Mouse (Mus musculus): Measurements from ENCODE around the gene Snx9.

Gene Snx9

DNA sequence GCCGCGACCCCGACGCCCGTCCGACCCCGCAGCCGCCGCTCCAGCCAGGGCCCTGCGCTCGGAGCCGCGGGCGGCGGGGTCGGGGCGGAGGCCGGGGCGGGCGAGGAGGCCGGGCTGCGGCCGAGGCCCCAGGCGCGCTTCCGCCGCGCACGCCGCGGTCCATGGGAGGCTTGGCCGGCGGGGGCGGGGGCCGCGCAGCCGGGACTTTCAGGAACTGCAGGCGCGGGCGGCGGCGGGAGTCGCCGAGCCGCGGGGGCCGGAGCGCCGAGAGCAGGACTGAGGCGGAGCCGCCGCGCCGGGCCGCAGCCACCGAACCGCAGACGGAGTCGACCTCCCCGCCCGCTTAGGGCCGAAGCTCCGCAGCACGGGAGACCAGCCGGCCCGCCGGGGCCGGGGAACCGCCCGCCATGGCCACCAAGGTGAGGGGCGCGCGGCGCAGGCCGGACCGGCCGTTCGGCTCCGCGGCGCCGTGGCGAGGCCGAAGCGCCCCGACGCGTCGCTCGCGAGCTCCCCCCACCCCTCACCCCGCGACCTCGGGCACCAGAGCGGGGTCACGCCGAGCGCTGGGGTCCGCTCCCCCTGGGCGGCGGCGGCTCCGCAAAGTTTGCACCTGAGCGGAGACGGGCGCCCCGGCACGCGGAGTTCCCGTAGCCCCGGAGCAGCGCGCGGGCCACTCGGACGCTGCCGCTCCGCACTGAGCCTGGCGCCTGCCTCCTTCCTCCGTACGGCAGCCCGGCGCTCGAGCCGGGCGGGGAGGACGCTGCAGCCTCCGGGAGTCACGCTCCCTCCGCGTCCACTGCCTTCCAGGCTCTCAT, at the start of gene Snx9:
Gene Snx9 (plus strand): TSS at position 202 of the 815 bp plus-strand sequence.
- peak; percentile 40 for DNase-seq (ENCODE audit: low read depth, low spot score)

DNA sequence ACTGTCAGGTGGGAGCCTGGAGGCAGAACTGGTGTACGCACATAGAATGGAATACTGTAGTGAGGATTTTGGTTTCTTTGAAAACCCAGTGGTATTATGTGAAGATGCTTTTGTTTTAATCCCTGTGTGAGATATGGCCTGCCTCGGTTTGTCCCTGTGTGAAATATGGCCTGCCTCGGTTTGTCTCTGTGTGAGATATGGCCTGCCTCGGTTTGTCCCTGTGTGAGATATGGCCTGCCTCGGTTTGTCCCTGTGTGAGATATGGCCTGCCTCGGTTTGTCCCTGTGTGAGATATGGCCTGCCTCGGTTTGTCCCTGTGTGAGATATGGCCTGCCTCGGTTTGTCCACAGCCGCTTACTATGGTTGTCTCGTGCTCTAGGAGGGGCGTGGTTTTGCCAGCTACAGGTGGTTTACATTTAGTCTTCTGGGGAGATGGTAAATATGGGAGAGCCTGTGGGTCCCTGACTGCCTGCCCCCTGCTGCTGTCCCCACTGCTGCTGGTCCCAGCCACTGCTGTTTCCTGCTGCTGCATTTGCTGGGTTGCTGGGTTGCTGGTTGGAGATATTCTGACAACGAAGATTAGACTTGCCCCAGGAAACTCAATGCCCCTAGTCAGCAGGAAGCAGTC, 48.9 kb upstream of the Snx9 start:
- DNase-seq (ENCODE audit: low read depth, low spot score) = no peak

DNA sequence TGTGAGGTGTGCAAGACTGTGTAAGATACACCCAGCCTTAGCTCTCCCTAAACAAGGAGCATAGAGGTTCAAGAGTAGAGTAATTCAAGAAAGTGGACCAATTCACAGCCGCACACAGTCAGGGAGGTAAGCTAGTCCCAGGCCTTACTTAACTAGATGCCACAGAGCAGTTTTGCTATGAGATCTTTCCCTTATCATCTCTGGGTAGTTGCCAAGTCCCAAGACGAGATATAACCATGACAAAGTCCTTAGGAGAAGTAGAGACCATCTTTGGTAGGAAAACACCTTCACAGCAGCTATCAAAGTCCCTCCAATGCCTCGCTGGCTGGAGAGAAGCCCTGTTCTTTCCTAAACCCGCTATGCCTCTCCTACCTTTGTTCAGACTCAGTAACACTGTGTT, 47.5 kb upstream of the Snx9 start:
- DNase-seq (ENCODE audit: low read depth, low spot score) = no peak

DNA sequence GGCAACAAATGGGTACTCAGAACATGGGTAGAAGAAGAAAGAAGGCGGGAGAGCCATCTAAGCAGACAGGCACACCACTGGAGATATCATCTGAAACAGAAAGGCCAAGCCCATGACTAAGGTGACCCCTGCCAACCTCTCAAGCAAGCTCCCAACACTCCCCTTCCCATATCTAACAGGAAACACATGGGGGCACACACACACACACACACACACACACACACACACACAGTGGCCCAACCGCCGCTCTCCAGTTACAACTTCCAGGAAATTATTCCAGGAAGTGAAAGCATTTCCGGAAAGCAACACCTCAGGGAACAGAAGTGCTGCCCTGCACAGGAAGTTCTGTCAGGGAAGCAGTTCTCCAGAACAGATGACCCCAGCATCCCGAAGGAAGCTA, 46.9 kb upstream of the Snx9 start:
- DNase-seq (ENCODE audit: low read depth, low spot score) = no peak

DNA sequence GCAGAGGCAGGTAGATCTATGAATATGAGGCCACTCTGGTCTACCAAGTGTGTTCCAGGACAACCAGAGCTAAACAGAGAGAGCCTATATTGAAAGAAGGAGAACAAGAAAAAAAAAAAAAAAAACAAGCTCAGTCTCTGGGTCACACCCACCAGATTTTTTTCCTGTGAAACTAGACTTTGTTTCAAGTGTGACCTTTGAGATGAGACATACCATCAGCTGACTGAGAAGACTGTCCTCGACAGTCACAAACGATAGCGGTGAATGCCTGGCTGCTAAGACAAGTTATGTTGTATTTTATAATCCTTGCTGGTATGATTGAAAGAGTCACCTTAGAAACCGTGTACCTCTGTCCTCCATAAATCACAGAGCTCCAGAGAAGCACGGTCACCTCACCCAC, 45.8 kb upstream of the Snx9 start:
- DNase-seq (ENCODE audit: low read depth, low spot score) = no peak

DNA sequence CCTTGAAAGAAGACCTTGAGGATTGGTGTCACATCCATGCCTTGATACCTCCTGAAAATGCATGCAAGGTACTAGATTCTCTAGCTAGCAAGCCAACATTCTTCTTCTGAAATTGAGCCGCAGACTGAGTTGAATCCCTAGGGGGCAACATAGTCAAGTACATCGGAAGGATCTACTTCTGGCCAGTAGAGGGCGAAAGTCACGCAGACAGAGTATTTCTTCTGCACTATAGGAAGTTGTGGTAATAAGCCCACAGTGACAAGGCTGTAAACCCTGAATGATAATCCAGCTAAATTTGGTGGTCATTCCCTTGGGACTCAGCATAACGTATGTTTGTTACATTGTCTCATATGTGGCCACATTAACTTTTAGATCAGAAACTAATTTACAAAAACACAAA, 45.3 kb upstream of the Snx9 start:
- peak; percentile 86 for DNase-seq (ENCODE audit: low read depth, low spot score)

DNA sequence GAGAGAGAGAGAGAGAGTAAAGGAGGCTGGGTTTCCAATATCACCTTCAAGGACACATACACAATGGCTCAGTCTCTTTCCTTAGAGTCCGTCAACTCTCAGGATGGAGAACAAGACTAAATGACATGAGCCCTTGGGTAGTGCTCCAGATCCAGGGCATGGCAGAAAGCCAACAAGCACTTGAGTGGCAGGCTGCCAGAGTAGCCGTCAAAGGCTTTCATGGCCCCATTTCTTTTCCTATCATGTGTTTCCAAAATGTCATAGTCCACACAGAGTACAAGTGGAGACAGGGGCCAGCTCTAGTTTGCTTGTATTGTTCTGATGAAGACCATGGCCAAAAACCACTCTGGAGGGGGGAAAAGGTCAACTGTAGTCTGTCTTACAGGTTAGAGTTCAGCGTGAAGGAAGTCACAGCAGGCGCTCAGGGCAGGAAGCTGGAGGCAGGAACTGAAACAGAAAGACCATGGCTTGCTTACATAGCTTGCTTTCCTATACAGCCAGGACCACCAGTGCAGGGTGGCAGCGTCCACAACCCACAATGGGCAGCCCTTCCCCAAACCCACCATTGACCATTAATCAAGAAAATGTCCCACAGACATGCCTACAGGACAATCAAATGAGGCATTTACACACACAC, 43.9 kb upstream of the Snx9 start:
- DNase-seq (ENCODE audit: low read depth, low spot score) = no peak

DNA sequence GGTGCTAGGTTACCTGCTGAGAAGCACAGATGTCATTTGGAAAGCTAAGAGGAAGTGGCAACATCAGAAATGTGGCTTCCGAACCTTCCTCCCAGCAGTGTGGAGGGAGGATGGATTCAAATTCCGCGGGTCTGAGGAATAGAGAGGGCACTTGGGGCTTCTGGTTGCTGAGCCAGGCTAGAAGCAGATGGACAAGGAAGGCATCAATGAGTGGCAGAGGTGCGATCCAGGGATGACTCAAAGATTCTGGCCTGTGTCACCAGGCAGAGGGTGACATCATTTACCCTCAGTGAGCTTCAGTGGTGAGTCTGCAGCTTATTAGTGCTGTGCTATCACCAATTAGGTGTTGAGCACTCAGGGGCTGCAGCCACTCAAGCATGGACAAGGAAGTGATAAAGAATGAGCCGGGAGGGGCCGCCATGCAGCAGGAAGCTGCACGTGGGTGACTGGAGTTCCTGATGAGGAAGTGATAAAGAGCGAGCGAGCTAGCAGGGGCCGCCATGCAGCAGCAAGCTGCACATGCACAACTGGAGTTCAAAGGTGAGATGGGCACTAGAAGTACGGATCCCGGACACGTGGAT, 42.8 kb upstream of the Snx9 start:
- no peak for DNase-seq (ENCODE audit: low read depth, low spot score)

DNA sequence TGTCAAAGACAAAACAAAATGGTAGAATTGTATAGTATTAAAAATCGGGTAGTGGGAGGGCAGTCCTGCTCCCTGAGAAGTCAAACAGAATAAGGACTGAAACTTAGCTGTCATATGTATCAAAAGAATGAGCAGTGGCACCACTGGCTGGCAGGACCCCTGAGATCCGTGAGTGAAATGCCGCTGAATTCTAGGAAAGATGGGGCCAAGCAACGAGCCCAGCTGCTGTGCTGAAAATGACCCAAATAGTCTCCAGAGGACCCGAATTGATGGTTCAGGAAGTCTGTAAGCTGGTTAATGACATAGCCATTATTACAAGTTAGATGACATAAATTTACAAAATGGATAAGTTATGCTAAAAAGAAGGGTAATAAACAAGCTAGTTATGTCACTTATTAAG, 42.2 kb upstream of the Snx9 start:
- DNase-seq (ENCODE audit: low read depth, low spot score) = no peak

DNA sequence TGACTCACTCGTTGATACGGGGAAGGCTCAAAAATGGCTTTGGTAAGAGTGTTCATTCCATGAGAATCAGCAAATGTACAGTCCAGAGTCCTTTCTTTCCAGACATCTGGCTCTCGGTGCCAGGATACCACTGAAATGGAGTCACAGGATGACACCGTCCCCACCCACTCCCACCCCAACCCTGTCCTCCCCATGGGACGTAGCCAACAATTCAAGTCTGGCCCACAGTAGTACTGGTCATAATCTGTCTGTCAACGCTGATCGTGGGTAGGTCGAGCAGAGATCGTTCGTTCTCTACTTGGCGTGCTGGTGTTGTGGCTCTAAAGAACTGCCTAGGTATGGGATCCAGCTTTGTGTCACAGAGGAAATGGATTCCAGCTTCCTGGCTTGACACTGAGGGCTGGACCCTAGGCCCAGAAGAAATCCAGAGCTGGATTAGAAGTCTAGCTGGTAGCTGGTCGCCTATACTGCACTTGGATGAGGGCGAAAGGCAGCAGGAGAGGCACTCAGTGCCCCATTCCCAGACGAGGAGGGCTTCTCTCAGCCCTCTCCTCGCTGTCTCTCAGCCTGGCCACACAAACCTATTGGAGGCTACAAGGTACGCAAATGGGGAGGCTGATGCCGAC, 41.6 kb upstream of the Snx9 start:
- no peak for DNase-seq (ENCODE audit: low read depth, low spot score)

DNA sequence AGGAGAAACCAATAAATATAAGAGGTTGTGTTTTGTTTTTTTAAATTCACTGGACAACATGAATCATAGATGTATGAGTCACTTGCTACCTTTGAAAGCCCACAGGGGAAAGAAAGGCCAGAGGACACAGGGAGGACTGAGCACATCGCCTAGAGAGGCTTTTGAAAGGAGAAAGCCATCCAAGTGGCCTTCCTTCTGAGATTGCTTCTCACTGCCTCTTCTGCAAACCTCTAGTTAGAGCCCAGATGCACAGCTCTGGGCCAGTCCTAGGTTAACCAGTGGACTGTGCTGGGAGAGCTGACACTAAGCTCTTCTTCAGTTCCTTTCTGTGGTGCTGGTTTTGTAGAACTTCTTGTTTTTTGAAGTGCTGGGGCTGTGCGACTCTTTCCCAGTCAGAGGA, 40.9 kb upstream of the Snx9 start:
- DNase-seq (ENCODE audit: low read depth, low spot score) = no peak

DNA sequence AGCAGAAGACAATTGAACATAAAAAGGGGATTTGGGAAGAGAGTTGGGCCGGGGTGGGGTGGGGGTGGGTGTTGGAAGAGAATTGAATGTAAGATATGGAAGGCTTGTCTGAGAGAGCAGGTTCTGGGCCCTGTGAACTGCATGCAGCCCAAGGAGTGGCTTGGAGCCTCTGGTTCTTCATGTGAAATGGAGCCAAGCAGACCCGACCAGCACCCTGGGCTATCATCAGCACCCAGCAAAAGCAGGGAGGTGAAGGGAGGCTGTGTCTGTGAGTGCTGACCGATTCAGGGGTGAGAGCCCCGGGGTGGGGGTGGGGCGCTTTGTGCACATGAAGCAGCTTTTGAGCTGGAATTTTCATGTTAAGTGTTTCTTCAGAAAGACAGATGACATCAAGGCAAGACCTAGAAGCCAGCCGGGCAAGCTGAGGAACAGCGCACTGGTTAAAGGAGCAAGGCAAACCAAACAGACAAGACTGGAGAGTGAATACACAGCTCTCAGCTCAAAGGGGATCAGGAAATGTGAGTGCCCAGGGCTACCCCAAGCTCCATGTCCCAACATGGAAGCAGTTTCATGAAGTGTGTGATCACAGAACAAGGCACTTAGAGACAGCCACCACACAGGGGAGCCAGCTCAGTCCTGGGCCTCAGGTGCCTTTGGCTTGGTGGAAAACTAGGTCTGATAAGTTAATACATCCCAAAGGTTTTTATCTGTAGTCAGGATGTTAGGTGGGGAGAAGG, 40.1 kb upstream of the Snx9 start:
- DNase-seq (ENCODE audit: low read depth, low spot score) = no peak

DNA sequence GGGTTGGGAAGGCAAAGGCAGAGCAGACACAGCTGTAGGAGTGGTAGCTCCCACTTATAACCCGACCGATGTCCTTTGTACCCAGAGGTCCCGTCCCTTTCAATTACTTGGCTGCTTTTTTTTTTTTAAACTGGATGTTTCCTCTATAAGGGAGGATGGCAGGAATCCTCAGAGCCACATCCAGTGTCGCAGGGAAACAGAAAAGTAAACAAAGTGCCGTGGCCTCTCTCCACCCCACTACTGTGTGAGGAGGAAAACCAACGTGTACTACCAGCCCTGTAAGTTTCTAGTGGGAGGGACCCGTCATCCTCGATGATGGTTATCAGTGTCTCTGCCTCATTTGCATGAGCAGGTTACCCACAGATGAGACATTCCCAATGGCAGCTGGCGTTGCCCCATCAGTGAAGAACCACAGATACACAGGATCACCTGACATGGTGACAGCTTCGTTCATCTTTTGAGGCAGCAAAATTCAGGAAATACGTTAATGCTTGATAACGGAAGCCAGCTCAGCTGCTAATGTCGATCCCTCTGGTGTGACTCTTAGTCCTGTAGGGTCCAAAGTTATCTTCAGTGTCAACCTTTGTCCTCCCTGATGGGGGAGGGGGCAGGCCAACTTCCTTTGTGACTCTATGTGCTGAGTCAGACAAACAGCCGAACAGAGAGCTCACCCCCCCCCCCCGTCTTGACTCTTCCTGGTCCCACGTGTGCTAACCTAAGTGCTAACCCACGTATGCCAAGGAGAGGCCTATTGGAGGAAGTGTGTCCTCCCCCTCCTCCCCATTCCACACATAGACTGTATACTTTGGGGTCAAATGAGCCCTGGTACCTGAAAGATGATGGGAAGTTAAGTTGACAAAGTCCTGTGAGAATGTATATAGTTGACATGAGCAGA, 39.1 kb upstream of the Snx9 start:
- DNase-seq (ENCODE audit: low read depth, low spot score) = no peak

DNA sequence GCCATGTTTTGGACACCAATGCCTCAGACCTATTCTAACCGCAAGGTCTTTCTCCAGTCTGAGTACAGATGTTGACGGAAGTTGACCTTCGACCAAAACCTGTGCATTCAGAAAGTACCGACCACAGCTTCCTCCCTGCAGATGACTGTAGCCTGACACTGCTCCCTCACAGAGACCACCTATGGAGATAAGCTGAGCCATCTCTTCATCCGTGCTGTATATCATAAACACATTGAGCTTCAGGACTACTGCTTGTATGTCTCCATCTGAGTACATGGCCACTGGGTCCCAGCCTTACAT, 38.5 kb upstream of the Snx9 start:
- no peak for DNase-seq (ENCODE audit: low read depth, low spot score)

DNA sequence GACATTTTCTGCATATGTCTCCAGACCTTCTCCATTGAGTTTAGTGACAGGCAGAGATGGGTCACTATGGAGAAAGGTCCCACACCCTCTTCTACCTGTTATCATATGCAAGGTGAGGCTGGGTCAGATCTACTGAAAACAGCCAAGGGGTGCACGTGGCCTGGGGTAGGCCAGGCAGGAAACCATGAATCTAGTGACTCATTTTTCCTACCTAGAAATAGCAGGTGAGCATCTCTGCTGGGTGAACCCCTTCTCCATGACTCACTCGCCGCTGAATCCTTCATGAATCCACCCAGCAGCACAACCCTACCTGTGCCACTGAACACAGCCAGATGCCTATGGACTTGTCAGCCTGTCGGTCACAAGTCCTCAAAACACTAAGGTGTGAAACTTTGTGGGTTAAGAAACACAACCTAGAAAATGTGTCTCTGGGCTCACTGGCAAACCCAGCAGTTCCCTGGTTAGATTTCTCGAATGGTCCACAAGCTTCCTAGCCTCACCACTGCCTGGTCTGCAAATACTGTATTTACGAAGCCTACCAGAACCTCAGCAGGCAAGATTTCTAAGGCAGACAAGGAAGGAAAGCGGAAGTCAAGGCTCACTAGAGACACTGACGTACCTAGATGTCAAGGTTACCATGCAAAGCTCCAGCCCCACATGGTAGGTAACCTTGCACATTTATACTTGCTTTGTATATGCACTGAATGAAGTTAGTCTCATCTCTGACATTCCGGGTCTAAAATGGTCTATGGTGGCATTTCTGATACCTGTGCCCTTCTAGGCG, 37.7 kb upstream of the Snx9 start:
- no peak for DNase-seq (ENCODE audit: low read depth, low spot score)

DNA sequence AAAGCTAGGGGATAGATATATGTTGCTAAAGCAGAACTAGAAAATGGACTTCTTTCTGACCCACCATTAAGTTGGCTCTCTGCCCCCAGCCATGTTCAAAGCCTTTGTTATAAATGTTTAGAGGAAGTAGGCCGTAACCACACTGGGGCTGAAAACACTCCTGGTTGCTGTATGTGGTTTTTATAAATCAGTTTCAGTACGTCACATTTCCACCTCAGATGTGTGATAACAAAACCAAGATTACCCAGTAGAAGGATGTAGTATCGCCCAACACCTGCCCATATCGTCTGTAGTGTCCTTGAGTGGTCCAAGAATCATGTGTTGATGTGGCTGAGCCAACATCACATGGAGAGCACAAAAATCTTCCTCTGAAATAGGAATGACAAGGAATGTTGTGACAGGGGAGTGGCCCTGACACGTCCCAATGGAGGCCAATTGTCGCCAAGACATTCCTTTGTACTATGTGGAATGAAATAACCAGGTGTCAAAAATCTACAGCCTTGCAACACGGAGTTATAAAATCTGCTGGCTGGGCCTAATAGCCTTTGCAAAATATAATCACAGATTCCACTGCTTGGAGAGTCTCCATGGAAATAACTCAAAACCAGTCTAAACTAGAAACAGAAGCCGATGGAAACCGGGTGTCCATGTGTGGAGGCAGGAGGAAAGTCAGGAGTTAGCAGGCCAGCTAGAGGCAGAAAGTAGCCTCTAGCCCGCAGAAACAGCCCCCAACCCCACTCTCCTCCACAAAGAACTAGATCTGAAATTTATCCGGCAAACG, 36.6 kb upstream of the Snx9 start:
- DNase-seq (ENCODE audit: low read depth, low spot score) = no peak

DNA sequence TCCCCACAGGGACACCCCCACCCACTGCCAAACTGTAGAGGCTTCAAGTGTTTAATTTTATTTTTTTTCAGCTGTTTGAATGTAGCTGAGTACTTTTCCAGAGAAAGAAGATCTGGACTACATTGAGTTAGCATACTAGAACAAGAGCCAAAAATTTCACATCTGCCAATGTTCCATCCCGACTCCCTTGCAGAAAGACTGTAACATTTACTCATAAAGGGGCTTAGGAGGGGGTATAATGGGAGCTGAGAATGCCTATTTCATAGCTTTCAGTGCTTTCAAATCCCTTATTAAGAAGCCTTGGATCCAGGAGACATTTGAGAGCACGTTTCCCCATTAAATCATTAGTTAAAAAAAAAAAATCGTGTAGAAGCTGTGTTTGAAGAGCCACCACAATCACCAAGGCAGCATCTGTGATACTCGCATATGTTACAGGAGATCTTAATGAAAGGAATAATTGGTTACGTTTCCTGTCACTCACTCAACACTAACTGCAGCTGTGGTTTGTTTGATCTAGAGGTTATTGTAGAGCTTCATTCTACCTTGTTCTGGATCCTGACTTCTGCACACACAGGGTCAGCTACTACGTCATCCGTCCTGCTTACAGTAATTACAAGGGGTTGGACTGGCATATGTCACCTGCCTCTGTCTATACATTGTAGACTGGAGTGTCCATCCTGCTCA, 35.8 kb upstream of the Snx9 start:
- DNase-seq (ENCODE audit: low read depth, low spot score) = no peak

DNA sequence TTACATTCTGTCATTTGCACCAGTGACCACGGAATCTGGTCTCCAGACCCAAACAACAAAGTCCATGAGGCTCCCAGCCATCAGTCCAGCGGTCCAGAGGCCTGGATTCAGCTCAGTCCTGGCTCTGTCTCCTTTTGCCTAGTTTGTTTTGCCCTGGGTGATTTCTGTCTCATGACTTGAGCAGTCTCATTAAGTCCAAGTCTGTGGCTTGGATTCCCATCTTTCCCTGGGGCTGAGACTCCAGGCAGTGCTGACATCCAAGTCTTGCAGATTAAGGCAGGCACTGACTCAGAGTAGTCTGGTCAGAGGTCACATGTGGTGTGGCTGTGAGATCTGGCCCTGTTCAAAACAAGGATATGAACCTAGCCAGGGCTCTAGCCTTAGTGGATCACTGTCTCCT, 35.2 kb upstream of the Snx9 start:
- no peak for DNase-seq (ENCODE audit: low read depth, low spot score)

All from forelimb bud, embryonic 11.5 days (tissue).